In genomic region chr14:82244891-82245290, GRCm38 (mm10) we compare ENCODE assay signal across 25 mouse cellular contexts.
"Had no signal": no experiment of that assay in that cellular context is flagged by ENCODE, and none has a peak within 500 bp of the region (broad histone marks: within the 10 kb centered on the region; RNA-seq: fewer than 3 reads in every experiment).

No protein-coding gene starts in this region.

- H3K4me3 ChIP-seq: heart, embryonic 10.5 days; heart, embryonic 12.5 days; hindbrain, embryonic 10.5 days; hindbrain, embryonic 12.5 days; intestine, embryonic 15.5 days; layer of hippocampus, adult 2 months; limb, embryonic 10.5 days; limb, embryonic 12.5 days; liver, embryonic 13.5 days; liver, embryonic 15.5 days had no signal

- H3K27ac ChIP-seq: heart, embryonic 10.5 days; hindbrain, embryonic 10.5 days; hindbrain, embryonic 12.5 days; hindbrain, embryonic 14.5 days; intestine, embryonic 15.5 days; layer of hippocampus, adult 2 months; limb, embryonic 10.5 days; limb, embryonic 12.5 days; liver, embryonic 13.5 days; liver, embryonic 15.5 days had no signal

- DNase-seq: gastrocnemius, postnatal 14 days; gastrocnemius, postnatal 36 days; heart, adult 18-20 months; heart, postnatal 10 days; heart, postnatal 4 days; kidney, adult 18-20 months; kidney, adult 8-10 months; kidney, postnatal 10 days; kidney, postnatal 25 days; kidney, postnatal 4 days; liver; liver, embryonic 13.5 days had no signal

- ATAC-seq: hindbrain, embryonic 16.5 days; inflammation-experienced regulatory T-cells, adult 6 months; intestine, embryonic 15.5 days; intestine, postnatal 0 days had no signal
